Mouse (Mus musculus): ENCODE results near the gene Tmem223. TPM values are rescaled to one million over a fixed set of nuclear protein-coding genes. Genes with fewer than 3 reads are reported as not detected.
"Not testable (repeated sequence)": the region's sequence is repeated elsewhere in the genome, so short reads cannot be mapped to it uniquely, and the experiment has no call there.

Tmem223 gene
- polyA plus RNA-seq, 1 experiment from 2014 or later = 178 TPM

DNA sequence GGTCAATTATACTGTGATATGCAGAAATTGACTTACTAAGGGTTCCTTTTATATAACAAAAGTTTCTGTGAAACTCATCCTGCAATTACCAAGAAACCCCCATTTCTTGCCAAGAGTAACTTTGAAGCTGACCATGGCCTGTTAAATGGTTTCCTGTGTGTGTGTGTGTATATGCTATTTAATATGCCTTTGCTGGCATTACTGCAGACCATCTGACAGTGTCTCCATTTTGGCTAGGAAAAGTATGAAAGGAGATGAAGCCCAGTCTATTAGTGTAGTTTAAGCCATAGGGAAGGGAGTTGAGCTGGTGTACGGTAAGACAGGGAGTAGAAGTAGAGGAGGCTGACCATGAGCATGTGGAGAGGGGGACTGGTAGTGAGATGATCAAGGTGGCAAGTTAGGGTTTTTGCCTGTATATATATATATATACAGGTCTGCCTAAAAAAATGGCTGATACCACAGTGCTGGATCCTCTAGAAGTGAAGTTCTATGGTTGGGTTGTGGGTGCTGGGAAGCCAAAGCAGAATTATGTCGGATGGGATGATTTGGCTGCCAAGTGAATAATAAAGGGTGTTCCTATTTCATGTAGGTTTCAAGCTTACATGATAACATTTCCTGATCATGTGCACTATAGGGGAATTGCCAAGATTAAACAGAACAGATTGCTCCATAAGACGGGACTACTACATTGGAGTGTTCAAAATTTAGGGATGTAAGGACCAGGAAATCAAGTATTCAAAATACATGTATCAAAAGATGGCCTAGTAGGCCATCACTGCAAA lies 44.0 kb upstream of the Tmem223 start:
- H3K9ac ChIP-seq (replicated peaks; ENCODE audit: low read depth, low read length) = no peak overlapping the region
- H3K4me2 ChIP-seq (replicated peaks; ENCODE audit: low read depth, low read length) = no peak overlapping the region
- WGBS = 36% methylated on average over 3 of the region's 3 CpGs
- peaks cover 28% of the 10 kb centered on the region for H3K36me3 ChIP-seq (ENCODE audit: control insufficient read depth, insufficient read depth, low read length)
- no peaks in the 10 kb centered on the region for H3K27me3 ChIP-seq (ENCODE audit: control insufficient read depth, insufficient read depth, low read length)
- H3K9me3 ChIP-seq (ENCODE audit: control insufficient read depth, low read depth, low read length) = no peaks in the 10 kb centered on the region
- no peak overlapping the region; the same call in 1 of the 2 replicates for H3K4me3 ChIP-seq (ENCODE audit: low read depth, low read length)
- H3K4me1 ChIP-seq (ENCODE audit: control insufficient read depth, insufficient read depth, low read length) = peaks cover 14% of the 10 kb centered on the region; the same call in 1 of the 2 replicates
- ATAC-seq (ENCODE audit: insufficient number of reproducible peaks, insufficient read depth, low FRiP score, low read depth) = no peak
- no peak overlapping the region for H3K27ac ChIP-seq (ENCODE audit: low read length)

DNA sequence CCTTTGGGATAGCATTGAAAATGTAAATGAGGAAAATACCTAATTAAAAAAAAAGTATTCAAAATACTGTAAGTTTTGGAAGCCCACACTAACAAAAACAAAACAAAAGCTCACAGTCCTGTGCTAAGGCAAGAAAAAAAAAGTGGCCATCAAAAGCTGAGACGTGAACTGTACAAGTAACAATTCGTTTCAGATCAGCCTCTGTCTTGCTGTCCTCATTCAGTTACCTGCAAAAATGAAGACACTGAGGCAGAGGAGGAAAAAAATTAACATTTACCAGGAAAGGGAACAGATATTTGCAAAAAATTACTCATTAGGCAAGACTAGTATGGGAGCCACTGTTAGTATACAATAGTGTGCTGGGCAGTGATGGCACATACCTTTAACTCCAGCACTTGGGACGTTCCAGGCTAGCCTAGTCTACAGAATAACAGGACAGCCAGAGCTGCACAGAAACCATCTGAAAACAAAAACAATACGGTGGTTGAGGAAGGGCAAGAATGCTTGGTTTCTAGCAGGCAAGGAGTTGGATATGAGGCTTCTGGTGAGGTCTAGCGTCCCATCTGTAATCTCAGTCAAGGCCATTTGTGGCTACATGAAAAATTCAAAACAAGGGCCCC lies 43.2 kb upstream of the Tmem223 start:
- Histone ChIP-seq H3K27ac (ENCODE audit: low read length) (no peak overlapping the region), H3K27me3 (ENCODE audit: control insufficient read depth, insufficient read depth, low read length) (no peaks in the 10 kb centered on the region), H3K9me3 (ENCODE audit: control insufficient read depth, low read depth, low read length) (no peaks in the 10 kb centered on the region), H3K4me1 (ENCODE audit: control insufficient read depth, insufficient read depth, low read length) (peaks cover 9% of the 10 kb centered on the region; the same call in 1 of the 2 replicates), H3K36me3 (ENCODE audit: control insufficient read depth, insufficient read depth, low read length) (peaks cover 28% of the 10 kb centered on the region), H3K4me3 (ENCODE audit: low read depth, low read length) (no peak overlapping the region), H3K4me2 (replicated peaks; ENCODE audit: low read depth, low read length) (no peak overlapping the region), H3K9ac (replicated peaks; ENCODE audit: low read depth, low read length) (no peak overlapping the region)
- ATAC-seq (ENCODE audit: insufficient number of reproducible peaks, insufficient read depth, low FRiP score, low read depth) = no peak
- WGBS = 16% methylated on average over 5 of the region's 5 CpGs

GRCm38 (mm10) chr19:8728335-8729099 lies 42.3 kb upstream of the Tmem223 start:
- WGBS = 43% methylated on average over 3 of the region's 3 CpGs
- not testable (repeated sequence) for H3K27me3 ChIP-seq (ENCODE audit: control insufficient read depth, insufficient read depth, low read length)

DNA sequence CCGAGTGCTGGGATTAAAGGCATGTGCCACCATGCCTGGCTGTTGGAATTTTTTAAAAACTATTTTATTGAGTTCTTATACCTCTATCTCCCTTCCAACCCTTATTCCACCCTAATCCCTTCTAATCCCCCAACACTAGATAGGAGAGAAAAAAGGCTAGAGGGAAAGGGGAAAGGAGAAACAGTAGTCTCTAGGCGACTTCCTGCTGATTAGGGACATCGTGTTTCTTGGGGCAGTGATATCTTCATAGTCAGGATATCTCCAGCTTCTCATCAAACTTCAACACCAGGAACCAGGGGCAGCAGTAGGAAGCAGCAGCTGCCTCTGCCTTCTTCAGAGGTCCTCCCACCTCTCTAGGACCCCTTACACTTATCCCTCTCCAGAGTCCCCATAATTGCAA lies 36.5 kb upstream of the Tmem223 start:
- Histone ChIP-seq H3K9ac (replicated peaks; ENCODE audit: low read depth, low read length) (no peak overlapping the region), H3K36me3 (ENCODE audit: control insufficient read depth, insufficient read depth, low read length) (peaks cover 17% of the 10 kb centered on the region), H3K27ac (ENCODE audit: low read length) (no peak overlapping the region), H3K27me3 (ENCODE audit: control insufficient read depth, insufficient read depth, low read length) (no peaks in the 10 kb centered on the region), H3K4me3 (ENCODE audit: low read depth, low read length) (no peak overlapping the region), H3K4me2 (replicated peaks; ENCODE audit: low read depth, low read length) (no peak overlapping the region), H3K9me3 (ENCODE audit: control insufficient read depth, low read depth, low read length) (no peaks in the 10 kb centered on the region; the same call in 1 of the 2 replicates), H3K4me1 (ENCODE audit: control insufficient read depth, insufficient read depth, low read length) (0 out of 2 replicates have a peak, but pooled peaks cover 2% of the 10 kb centered on the region)
- ATAC-seq (ENCODE audit: insufficient number of reproducible peaks, insufficient read depth, low FRiP score, low read depth) = no peak
- 75% methylated on average over 3 of the region's 3 CpGs for WGBS

More at GRCm38 (mm10) chr19:8728335-8729099, 42.3 kb upstream of the Tmem223 start:
- H3K36me3 ChIP-seq (ENCODE audit: control insufficient read depth, insufficient read depth, low read length) = peaks cover 28% of the 10 kb centered on the region
- not testable (repeated sequence) for H3K9ac ChIP-seq (replicated peaks; ENCODE audit: low read depth, low read length); H3K27ac ChIP-seq (ENCODE audit: low read length); H3K4me2 ChIP-seq (replicated peaks; ENCODE audit: low read depth, low read length); H3K9me3 ChIP-seq (ENCODE audit: control insufficient read depth, low read depth, low read length); H3K4me1 ChIP-seq (ENCODE audit: control insufficient read depth, insufficient read depth, low read length); H3K4me3 ChIP-seq (ENCODE audit: low read depth, low read length); ATAC-seq (ENCODE audit: insufficient number of reproducible peaks, insufficient read depth, low FRiP score, low read depth)

DNA sequence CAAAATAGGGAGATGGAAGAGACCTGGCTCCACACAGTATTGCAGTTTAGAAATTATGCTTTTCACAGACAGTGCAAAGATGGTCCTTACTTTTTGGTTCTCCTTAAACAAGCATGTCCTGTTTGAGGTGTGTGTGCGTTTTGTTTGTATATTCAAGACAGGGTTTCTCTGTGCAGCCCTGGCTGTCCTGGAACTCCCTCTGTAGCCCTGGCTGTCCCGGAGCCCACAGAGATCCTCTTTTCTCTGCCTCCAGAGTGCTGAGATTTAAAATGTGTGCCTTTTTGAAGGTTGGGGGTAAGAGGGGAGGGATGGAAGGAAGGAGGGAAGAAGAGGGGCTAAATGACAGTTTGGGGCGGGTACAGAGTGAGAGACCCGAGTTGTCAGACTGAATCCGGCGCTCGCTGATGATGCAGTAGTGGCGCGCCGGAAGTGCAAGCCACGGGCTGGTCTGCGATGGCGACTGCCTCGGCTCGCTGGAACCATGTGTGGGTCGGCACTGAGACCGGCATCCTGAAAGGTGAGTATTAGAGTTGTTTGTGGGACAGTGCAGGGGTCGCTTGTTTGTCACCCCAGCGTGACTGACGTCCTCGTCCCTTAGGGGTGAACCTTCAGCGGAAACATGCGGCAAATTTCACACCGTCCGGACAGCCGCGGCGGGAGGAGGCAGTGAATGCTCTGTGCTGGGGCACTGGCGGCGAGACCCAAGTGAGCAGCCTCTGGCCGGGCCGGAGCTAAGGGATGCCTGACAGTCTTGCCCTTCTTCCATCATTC lies 35.2 kb upstream of the Tmem223 start, which contains the start of gene Wdr74:
Wdr74 (plus strand) TSS at position 439 of the 771 bp plus-strand sequence.
- peak within 1 kb of the TSS; percentile 52; the same call in 1 of the 2 replicates for H3K27ac ChIP-seq (ENCODE audit: low read length)
- under 1% methylated on average over 32 of the region's 32 CpGs for WGBS

DNA sequence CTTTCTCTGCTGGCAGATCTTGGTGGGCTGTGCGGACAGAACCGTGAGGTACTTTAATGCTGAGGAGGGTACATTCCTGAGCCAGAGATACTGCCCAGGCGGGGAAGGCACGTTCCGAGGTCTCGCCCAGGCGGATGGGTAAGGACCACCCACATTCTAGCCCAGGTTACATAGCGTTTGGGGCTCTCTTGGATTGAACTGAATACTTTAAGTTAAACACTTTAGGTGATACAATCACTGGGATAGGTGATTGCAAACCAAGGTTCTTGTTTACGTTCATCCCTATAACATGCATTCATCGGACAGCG lies 34.7 kb upstream of the Tmem223 start:
- peak overlapping the region; percentile 87 for H3K4me2 ChIP-seq (replicated peaks; ENCODE audit: low read depth, low read length)
- no peaks in the 10 kb centered on the region for H3K27me3 ChIP-seq (ENCODE audit: control insufficient read depth, insufficient read depth, low read length)
- no peak; the same call in 1 of the 2 replicates for ATAC-seq (ENCODE audit: insufficient number of reproducible peaks, insufficient read depth, low FRiP score, low read depth)
- 3% methylated on average over 11 of the region's 11 CpGs for WGBS
- H3K4me1 ChIP-seq (ENCODE audit: control insufficient read depth, insufficient read depth, low read length) = peaks cover 10% of the 10 kb centered on the region
- H3K9me3 ChIP-seq (ENCODE audit: control insufficient read depth, low read depth, low read length) = no peaks in the 10 kb centered on the region; the same call in 1 of the 2 replicates
- H3K4me3 ChIP-seq (ENCODE audit: low read depth, low read length) = peak overlapping the region; percentile 88
- H3K27ac ChIP-seq (ENCODE audit: low read length) = peak overlapping the region; percentile 52; the same call in 1 of the 2 replicates
- H3K36me3 ChIP-seq (ENCODE audit: control insufficient read depth, insufficient read depth, low read length) = peaks cover 26% of the 10 kb centered on the region
- peak overlapping the region; percentile 80 for H3K9ac ChIP-seq (replicated peaks; ENCODE audit: low read depth, low read length)

More for the DNA sequence above, 35.2 kb upstream of the Tmem223 start, which contains the start of gene Wdr74:
- H3K4me1 ChIP-seq (ENCODE audit: control insufficient read depth, insufficient read depth, low read length) = peaks cover 6% of the 10 kb centered on the region
- H3K36me3 ChIP-seq (ENCODE audit: control insufficient read depth, insufficient read depth, low read length) = peaks cover 24% of the 10 kb centered on the region
- H3K9me3 ChIP-seq (ENCODE audit: control insufficient read depth, low read depth, low read length) = no peaks in the 10 kb centered on the region; the same call in 1 of the 2 replicates
- peak within 1 kb of the TSS; percentile 87 for H3K4me2 ChIP-seq (replicated peaks; ENCODE audit: low read depth, low read length)
- H3K4me3 ChIP-seq (ENCODE audit: low read depth, low read length) = peak within 1 kb of the TSS; percentile 88
- ATAC-seq (ENCODE audit: insufficient number of reproducible peaks, insufficient read depth, low FRiP score, low read depth) = peak; percentile 91
- no peaks in the 10 kb centered on the region for H3K27me3 ChIP-seq (ENCODE audit: control insufficient read depth, insufficient read depth, low read length)
- H3K9ac ChIP-seq (replicated peaks; ENCODE audit: low read depth, low read length) = peak within 1 kb of the TSS; percentile 80

GRCm38 (mm10) chr19:8738911-8739310 lies 31.9 kb upstream of the Tmem223 start:
- Histone ChIP-seq H3K27ac (ENCODE audit: low read length) (no peak overlapping the region), H3K36me3 (ENCODE audit: control insufficient read depth, insufficient read depth, low read length) (peaks cover 30% of the 10 kb centered on the region), H3K27me3 (ENCODE audit: control insufficient read depth, insufficient read depth, low read length) (no peaks in the 10 kb centered on the region), H3K4me1 (ENCODE audit: control insufficient read depth, insufficient read depth, low read length) (peaks cover 17% of the 10 kb centered on the region), H3K9ac (replicated peaks; ENCODE audit: low read depth, low read length) (no peak overlapping the region), H3K9me3 (ENCODE audit: control insufficient read depth, low read depth, low read length) (no peaks in the 10 kb centered on the region), H3K4me3 (ENCODE audit: low read depth, low read length) (no peak overlapping the region), H3K4me2 (replicated peaks; ENCODE audit: low read depth, low read length) (no peak overlapping the region)
- ATAC-seq (ENCODE audit: insufficient number of reproducible peaks, insufficient read depth, low FRiP score, low read depth) = no peak
- WGBS = 92% methylated on average over 7 of the region's 7 CpGs

Measured in stomach, embryonic 14.5 days (tissue).